ENCODE assay signal across 28 mouse cellular contexts in genomic region chr5:103677894-103678293, GRCm38 (mm10). TPM values are rescaled to one million over a fixed set of nuclear protein-coding genes. Genes with fewer than 3 reads are reported as not detected.
DNase-seq lines count a peak whose midpoint lies in the region; ATAC-seq and TF ChIP-seq lines count a peak whose summit lies in the region.
"Had no signal": no experiment of that assay in that cellular context is flagged by ENCODE, and none has a peak within 500 bp of the region (broad histone marks: within the 10 kb centered on the region; RNA-seq: fewer than 3 reads in every experiment).

No protein-coding gene starts in this region.

- H3K36me3 ChIP-seq in kidney, embryonic 15.5 days: no peaks in the 10 kb centered on the region
- H3K36me3 ChIP-seq in kidney, postnatal 0 days (ENCODE audit: insufficient read depth, low read length): no peaks in the 10 kb centered on the region
- H3K36me3 ChIP-seq: embryonic facial prominence, embryonic 10.5 days; embryonic facial prominence, embryonic 12.5 days; forebrain, embryonic 15.5 days; G1E had no signal

- H3K27ac ChIP-seq in gastrocnemius, adult 2 months: peak overlapping the region; percentile 51
- no peak overlapping the region for H3K27ac ChIP-seq in kidney, embryonic 15.5 days
- H3K27ac ChIP-seq in kidney, postnatal 0 days: no peak overlapping the region
- H3K27ac ChIP-seq: embryonic facial prominence, embryonic 10.5 days; embryonic facial prominence, embryonic 12.5 days; forebrain, embryonic 13.5 days; forebrain, embryonic 15.5 days had no signal

- H3K9me3 ChIP-seq in kidney, embryonic 15.5 days (replicated peaks): no peaks in the 10 kb centered on the region
- no peaks in the 10 kb centered on the region for H3K9me3 ChIP-seq in kidney, postnatal 0 days (replicated peaks; ENCODE audit: low read length)
- H3K9me3 ChIP-seq: embryonic facial prominence, embryonic 10.5 days; embryonic facial prominence, embryonic 12.5 days; forebrain, embryonic 13.5 days; forebrain, embryonic 15.5 days; G1E had no signal

- WGBS in kidney, embryonic 15.5 days: 52% methylated on average over 6 of the region's 6 CpGs
- WGBS in kidney, postnatal 0 days: 50% methylated on average over 6 of the region's 6 CpGs

- peak; percentile 65 for ATAC-seq in kidney, embryonic 15.5 days (replicated peaks; ENCODE audit: low FRiP score)
- ATAC-seq in kidney, postnatal 0 days (replicated peaks; ENCODE audit: low FRiP score, low read depth): no peak
- ATAC-seq: activated CD4-positive, CD25-positive, alpha-beta regulatory T cell, adult 4 months; CD4-positive, CD25-positive, alpha-beta regulatory T cell, adult 4 months; forebrain, embryonic 13.5 days; forebrain, embryonic 15.5 days; Patski had no signal

- H3K27me3 ChIP-seq in kidney, embryonic 15.5 days: no peaks in the 10 kb centered on the region
- no peaks in the 10 kb centered on the region for H3K27me3 ChIP-seq in kidney, postnatal 0 days (ENCODE audit: insufficient read depth, low read length)
- H3K27me3 ChIP-seq: CH12.LX; embryonic facial prominence, embryonic 12.5 days; forebrain, embryonic 13.5 days; forebrain, embryonic 15.5 days; Patski had no signal

- DNase-seq in gastrocnemius, adult 2 months: peak; percentile 47
- DNase-seq in gastrocnemius, postnatal 10 days: no peak
- no peak for DNase-seq in kidney, postnatal 14 days
- DNase-seq in kidney, postnatal 0 days (ENCODE audit: low spot score): peak; percentile 55
- DNase-seq in kidney, postnatal 4 days: no peak
- DNase-seq: adrenal gland, adult 8-10 months; adrenal gland, postnatal 14 days; adrenal gland, postnatal 36 days; B cell, adult 2 months; cerebellum, adult 11-12 months; cerebellum, adult 2 months; cerebellum, adult 9-10 months; cerebellum, postnatal 10 days; cerebellum, postnatal 25 days had no signal

- TF ChIP-seq CTCF in gastrocnemius, adult 2 months (IDR thresholded peaks at IDR 0.05): no peak
- no peak for TF ChIP-seq CTCF in kidney, postnatal 0 days (IDR thresholded peaks at IDR 0.05; ENCODE audit: low read depth)

- intact Hi-C loops in gastrocnemius, adult 2 months (cut with DNase I): no loop called here

- no peak overlapping the region for H3K4me2 ChIP-seq in kidney, embryonic 15.5 days
- H3K4me2 ChIP-seq in kidney, postnatal 0 days (ENCODE audit: low read length): no peak overlapping the region
- H3K4me2 ChIP-seq: embryonic facial prominence, embryonic 12.5 days; forebrain, embryonic 13.5 days; forebrain, embryonic 15.5 days had no signal

- H3K9ac ChIP-seq in kidney, embryonic 15.5 days: no peak overlapping the region
- no peak overlapping the region for H3K9ac ChIP-seq in kidney, postnatal 0 days (ENCODE audit: low read depth, low read length)
- H3K9ac ChIP-seq: embryonic facial prominence, embryonic 12.5 days; forebrain, embryonic 13.5 days; forebrain, embryonic 15.5 days had no signal

- H3K4me3 ChIP-seq in gastrocnemius, adult 2 months: no peak overlapping the region
- H3K4me3 ChIP-seq in kidney, embryonic 15.5 days (replicated peaks): no peak overlapping the region
- H3K4me3 ChIP-seq in kidney, postnatal 0 days (replicated peaks; ENCODE audit: low read depth, low read length): no peak overlapping the region
- H3K4me3 ChIP-seq: embryonic facial prominence, embryonic 10.5 days; embryonic facial prominence, embryonic 12.5 days; forebrain, embryonic 13.5 days; forebrain, embryonic 15.5 days had no signal

- H3K4me1 ChIP-seq in kidney, embryonic 15.5 days: no peaks in the 10 kb centered on the region
- no peaks in the 10 kb centered on the region for H3K4me1 ChIP-seq in kidney, postnatal 0 days (replicated peaks; ENCODE audit: insufficient read depth, low read length)
- H3K4me1 ChIP-seq: embryonic facial prominence, embryonic 10.5 days; embryonic facial prominence, embryonic 12.5 days; forebrain, embryonic 13.5 days; forebrain, embryonic 15.5 days had no signal

RNA-seq across cellular contexts. Expression of gene Aff1, which starts 14.3 kb away (rescaled TPM):
- 10 to 100 TPM; 46.7 to 52.8 TPM for total RNA-seq in gastrocnemius, adult 2 months (2021)
- total RNA-seq in gastrocnemius, postnatal 10 days (2021): 10 to 100 TPM; 30.0 to 31.5 TPM
- polyA plus RNA-seq in kidney, embryonic 15.5 days (2015; fragmentation: Nextera tagmentation; extraction: Ambion mirVana): 12.2 and 12.3 TPM in 2 replicates
- polyA plus RNA-seq in kidney, postnatal 0 days (2015; fragmentation: Nextera tagmentation; extraction: Ambion mirVana): 12.3 and 14.3 TPM in 2 replicates

RNA-seq across cellular contexts. Expression of gene 1700016H13Rik, which starts 22.1 kb away (rescaled TPM):
- total RNA-seq in gastrocnemius, adult 2 months (2021): under 1 TPM; 0.50 to 0.94 TPM
- under 1 TPM in 1 of 2 experiments, not detected in 1; 0.29 TPM for total RNA-seq in gastrocnemius, postnatal 10 days (2021)
- 0.22 TPM in 1 of 2 replicates, not detected in the other for polyA plus RNA-seq in kidney, embryonic 15.5 days (2015; fragmentation: Nextera tagmentation; extraction: Ambion mirVana)
- polyA plus RNA-seq in kidney, postnatal 0 days (2015; fragmentation: Nextera tagmentation; extraction: Ambion mirVana): 0.11 and 0.20 TPM in 2 replicates
- total RNA-seq: adrenal gland, adult 18-20 months; adrenal gland, adult 8-10 months; adrenal gland, postnatal 14 days; adrenal gland, postnatal 36 days; CH12.LX; G1E had no signal
- polyA plus RNA-seq: activated CD4-positive, CD25-positive, alpha-beta regulatory T cell, adult 4 months; CD4-positive, CD25-positive, alpha-beta regulatory T cell, adult 4 months; cerebellum, adult 2 months; cortical plate, adult 2 months; embryonic facial prominence, embryonic 14.5 days; G1E; Patski had no signal

RNA-seq across cellular contexts. Expression of gene Slc10a6, which starts 48.7 kb away (rescaled TPM):
- total RNA-seq in gastrocnemius, adult 2 months (2021): 1 to 10 TPM in 1 of 2 experiments, under 1 TPM in 1; 0.89 to 3.5 TPM
- 1 to 10 TPM in 1 of 2 experiments, under 1 TPM in 1; 0.25 to 1.4 TPM for total RNA-seq in gastrocnemius, postnatal 10 days (2021)
- 0.19 and 0.32 TPM in 2 replicates for polyA plus RNA-seq in kidney, embryonic 15.5 days (2015; fragmentation: Nextera tagmentation; extraction: Ambion mirVana)
- 0.27 and 0.39 TPM in 2 replicates for polyA plus RNA-seq in kidney, postnatal 0 days (2015; fragmentation: Nextera tagmentation; extraction: Ambion mirVana)
- total RNA-seq: CH12.LX had no signal
- polyA plus RNA-seq: activated CD4-positive, CD25-positive, alpha-beta regulatory T cell, adult 4 months; CD4-positive, CD25-positive, alpha-beta regulatory T cell, adult 4 months; cortical plate, adult 2 months; embryonic facial prominence, embryonic 10.5 days; forebrain, embryonic 11.5 days; forebrain, embryonic 13.5 days; forebrain, embryonic 15.5 days; G1E; Patski had no signal

Comparison
In these comparisons a context has a peak if more than half of its experiments do, and no peak if none do; other contexts are left out.
1. DNase-seq: peak in gastrocnemius, adult 2 months (single experiment) and kidney, postnatal 0 days (single experiment); none in gastrocnemius, postnatal 10 days (single experiment), kidney, postnatal 14 days (single experiment) and kidney, postnatal 4 days (0 of 2).